Comparison of ENCODE assay signal across 8 mouse cellular contexts in genomic region chr3:129215751-129216331, GRCm38 (mm10). TPM values are rescaled to one million over a fixed set of nuclear protein-coding genes. Genes with fewer than 3 reads are reported as not detected.
DNase-seq lines count a peak whose midpoint lies in the region; ATAC-seq and TF ChIP-seq lines count a peak whose summit lies in the region.

No protein-coding gene starts in this region.

- no peak for TF ChIP-seq CTCF in intestine, postnatal 0 days (IDR thresholded peaks at IDR 0.05; ENCODE audit: low read depth)
- no peak for TF ChIP-seq CTCF in midbrain, postnatal 0 days (IDR thresholded peaks at IDR 0.05)

- peak overlapping the region; percentile 84 for H3K4me2 ChIP-seq in liver, embryonic 11.5 days
- peak overlapping the region; percentile 32 for H3K4me2 ChIP-seq in embryonic facial prominence, embryonic 11.5 days (ENCODE audit: low read depth, low read length)
- H3K4me2 ChIP-seq in intestine, postnatal 0 days (replicated peaks; ENCODE audit: low read depth): peak overlapping the region; percentile 94
- no peak overlapping the region for H3K4me2 ChIP-seq in midbrain, postnatal 0 days (ENCODE audit: low read depth, low read length, poor library complexity, severe bottlenecking)

- H3K9me3 ChIP-seq in liver, embryonic 11.5 days (ENCODE audit: control insufficient read depth, low read length): no peaks in the 10 kb centered on the region
- H3K9me3 ChIP-seq in embryonic facial prominence, embryonic 11.5 days (replicated peaks; ENCODE audit: control insufficient read depth, low read length): no peaks in the 10 kb centered on the region
- H3K9me3 ChIP-seq in intestine, postnatal 0 days (ENCODE audit: control insufficient read depth): no peaks in the 10 kb centered on the region
- no peaks in the 10 kb centered on the region for H3K9me3 ChIP-seq in midbrain, postnatal 0 days (ENCODE audit: low read length)

- H3K36me3 ChIP-seq in liver, embryonic 11.5 days (ENCODE audit: control insufficient read depth, insufficient read depth, low read length): no peaks in the 10 kb centered on the region
- H3K36me3 ChIP-seq in embryonic facial prominence, embryonic 11.5 days (replicated peaks; ENCODE audit: control insufficient read depth, insufficient read depth, low read depth, low read length): no peaks in the 10 kb centered on the region
- H3K36me3 ChIP-seq in intestine, postnatal 0 days (ENCODE audit: control insufficient read depth, insufficient read depth): no peaks in the 10 kb centered on the region
- H3K36me3 ChIP-seq in midbrain, postnatal 0 days (ENCODE audit: insufficient read depth, low read length): no peaks in the 10 kb centered on the region

- peak overlapping the region; percentile 13; the same call in 1 of the 2 replicates for H3K27ac ChIP-seq in liver, embryonic 11.5 days (ENCODE audit: low read depth, low read length)
- H3K27ac ChIP-seq in embryonic facial prominence, embryonic 11.5 days (replicated peaks; ENCODE audit: low read depth, low read length): peak overlapping the region; percentile 35
- peak overlapping the region; percentile 60 for H3K27ac ChIP-seq in intestine, postnatal 0 days (ENCODE audit: low read depth, low read length)
- no peak overlapping the region for H3K27ac ChIP-seq in midbrain, postnatal 0 days (ENCODE audit: low read depth, low read length)

- peak overlapping the region; percentile 53 for H3K9ac ChIP-seq in liver, embryonic 11.5 days (ENCODE audit: low read depth, low read length)
- H3K9ac ChIP-seq in embryonic facial prominence, embryonic 11.5 days (replicated peaks; ENCODE audit: low read length): peak overlapping the region; percentile 50
- peak overlapping the region; percentile 72 for H3K9ac ChIP-seq in intestine, postnatal 0 days (ENCODE audit: low read depth, low read length)
- H3K9ac ChIP-seq in midbrain, postnatal 0 days (replicated peaks; ENCODE audit: low read length, poor library complexity, severe bottlenecking): no peak overlapping the region

- peak overlapping the region; percentile 57 for H3K4me3 ChIP-seq in liver, embryonic 11.5 days (ENCODE audit: low read depth, low read length)
- H3K4me3 ChIP-seq in embryonic facial prominence, embryonic 11.5 days (ENCODE audit: low read depth, low read length): peak overlapping the region; percentile 49
- peak overlapping the region; percentile 76 for H3K4me3 ChIP-seq in intestine, postnatal 0 days (ENCODE audit: low read depth, low read length)
- H3K4me3 ChIP-seq in midbrain, postnatal 0 days (ENCODE audit: low read depth, low read length): peak overlapping the region; percentile 13; the same call in 1 of the 2 replicates

- peak; percentile 71 for DNase-seq in liver, embryonic 11.5 days (ENCODE audit: low spot score)
- DNase-seq in liver: no peak
- DNase-seq in embryonic facial prominence, embryonic 11.5 days (ENCODE audit: low spot score): peak; percentile 66
- no peak for DNase-seq in midbrain, postnatal 0 days (ENCODE audit: low spot score)
- no peak for DNase-seq in left cerebral cortex, adult 18-20 months (ENCODE audit: low spot score in 2 of 2)
- no peak for DNase-seq in left cerebral cortex, postnatal 10 days (ENCODE audit: extremely low spot score in 1 of 2, low spot score in 2 of 2)

- intact Hi-C loops in left cerebral cortex, postnatal 10 days (cut with DNase I): loop anchor here (5.0 to 10.0 kb wide), 2 partner anchors 1589 to 1889 kb away; no protein-coding TSS in a partner anchor

- no peak for ATAC-seq in liver, embryonic 11.5 days (replicated peaks; ENCODE audit: low FRiP score)
- no peak for ATAC-seq in embryonic facial prominence, embryonic 11.5 days (replicated peaks; ENCODE audit: insufficient number of reproducible peaks, low FRiP score, low TSS enrichment, low read depth)
- ATAC-seq in intestine, postnatal 0 days: 0 out of 2 replicates have a peak, but pooled peaks have one; percentile 2
- no peak for ATAC-seq in midbrain, postnatal 0 days (ENCODE audit: low FRiP score)
- no peak for ATAC-seq in CD4-positive, CD25-positive, alpha-beta regulatory T cell, adult 4 months

- peaks cover 97% of the 10 kb centered on the region for H3K27me3 ChIP-seq in liver, embryonic 11.5 days (replicated peaks; ENCODE audit: control insufficient read depth, insufficient read depth, low read length)
- H3K27me3 ChIP-seq in embryonic facial prominence, embryonic 11.5 days (ENCODE audit: control insufficient read depth, insufficient read depth, low read length): peaks cover 54% of the 10 kb centered on the region
- peaks cover 13% of the 10 kb centered on the region for H3K27me3 ChIP-seq in intestine, postnatal 0 days (replicated peaks; ENCODE audit: control insufficient read depth, insufficient read depth, low read length)
- peaks cover 64% of the 10 kb centered on the region for H3K27me3 ChIP-seq in midbrain, postnatal 0 days (ENCODE audit: insufficient read depth, low read length)

- no peaks in the 10 kb centered on the region for H3K4me1 ChIP-seq in liver, embryonic 11.5 days (replicated peaks; ENCODE audit: control insufficient read depth, insufficient read depth, low read length)
- peaks cover 5% of the 10 kb centered on the region for H3K4me1 ChIP-seq in embryonic facial prominence, embryonic 11.5 days (ENCODE audit: control insufficient read depth, insufficient read depth, low read length)
- no peaks in the 10 kb centered on the region for H3K4me1 ChIP-seq in intestine, postnatal 0 days (replicated peaks; ENCODE audit: control insufficient read depth, insufficient read depth, low read length)
- no peaks in the 10 kb centered on the region for H3K4me1 ChIP-seq in midbrain, postnatal 0 days (ENCODE audit: insufficient read depth, low read length)

- under 1% methylated on average over 35 of the region's 35 CpGs for WGBS in liver, embryonic 11.5 days
- WGBS in embryonic facial prominence, embryonic 11.5 days: under 1% methylated on average over 35 of the region's 35 CpGs
- WGBS in intestine, postnatal 0 days: 16% methylated on average over 35 of the region's 35 CpGs
- under 1% methylated on average over 34 of the region's 35 CpGs for WGBS in midbrain, postnatal 0 days

RNA-seq across cellular contexts. Expression of gene Pitx2, which starts 16.2 kb away (rescaled TPM):
- 17.7 and 23.1 TPM in 2 replicates for polyA plus RNA-seq in liver, embryonic 11.5 days (2014; fragmentation: Nextera tagmentation; extraction: Ambion mirVana)
- 35.6 and 41.4 TPM in 2 replicates for polyA plus RNA-seq in embryonic facial prominence, embryonic 11.5 days (2014; fragmentation: Nextera tagmentation; extraction: Ambion mirVana)
- polyA plus RNA-seq in intestine, postnatal 0 days (2015; fragmentation: Nextera tagmentation; extraction: Ambion mirVana): 12.3 and 18.3 TPM in 2 replicates
- 10.4 and 13.5 TPM in 2 replicates for total RNA-seq in midbrain, postnatal 0 days (2014; rRNA removed)
- 28.7 and 29.9 TPM in 2 replicates for polyA plus RNA-seq in midbrain, postnatal 0 days (2015; fragmentation: Nextera tagmentation; extraction: Ambion mirVana)
- total RNA-seq in left cerebral cortex, adult 18-20 months (2021): not detected
- under 1 TPM; 0.42 to 0.55 TPM for polyA plus RNA-seq in CD4-positive, CD25-positive, alpha-beta regulatory T cell, adult 4 months (2017; shearing (Covaris generic))
- not detected for total RNA-seq in left cerebral cortex, postnatal 10 days (2021)

Comparison
In these comparisons a context has a peak if more than half of its experiments do, and no peak if none do; other contexts are left out.
1. DNase-seq: peak in liver, embryonic 11.5 days (single experiment) and embryonic facial prominence, embryonic 11.5 days (single experiment); none in liver (single experiment), midbrain, postnatal 0 days (single experiment), left cerebral cortex, adult 18-20 months (0 of 2) and left cerebral cortex, postnatal 10 days (0 of 2).
2. H3K4me3 ChIP-seq: peak in every context shown above with its lines; median percentile 76 in intestine, postnatal 0 days; 57 in liver, embryonic 11.5 days; 49 in embryonic facial prominence, embryonic 11.5 days; 13 in midbrain, postnatal 0 days.